In the genomic region with DNA sequence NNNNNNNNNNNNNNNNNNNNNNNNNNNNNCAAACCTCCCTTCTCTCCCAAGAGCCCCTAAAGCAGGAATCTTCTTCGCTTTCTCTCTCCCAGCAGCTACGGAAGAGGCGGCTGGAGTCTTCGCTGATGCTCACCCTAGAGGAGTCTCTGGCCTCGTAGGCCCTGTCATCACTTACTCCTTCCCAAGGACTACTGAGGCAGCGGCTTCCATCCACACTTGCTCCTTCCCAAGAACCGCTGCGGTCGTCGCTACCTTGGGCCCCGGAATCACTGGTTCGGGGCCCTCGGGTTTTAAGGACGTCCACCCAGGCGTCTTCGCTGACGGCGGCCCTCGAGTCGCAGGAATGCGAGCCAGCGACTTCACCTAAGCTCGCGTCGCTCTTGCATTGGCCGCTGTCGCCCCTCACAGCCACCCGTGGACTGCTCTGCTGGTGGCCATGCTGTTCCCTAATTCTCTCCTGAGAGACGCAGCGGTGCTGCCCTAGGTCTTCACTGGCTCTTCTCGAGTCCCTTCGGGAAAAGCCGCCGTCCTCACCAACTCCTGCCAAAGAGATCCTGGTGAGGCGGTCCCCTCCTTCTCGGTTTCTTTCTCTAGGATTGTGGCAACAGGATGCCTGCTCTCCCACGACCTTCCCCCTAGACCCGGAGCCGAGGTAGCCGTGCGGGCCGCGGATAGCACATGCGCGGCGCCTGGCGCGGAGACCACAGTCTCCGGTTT, we compare ENCODE assay signal across 8 mouse cellular contexts. TPM values are rescaled to one million over a fixed set of nuclear protein-coding genes. Genes with fewer than 3 reads are reported as not detected.
DNase-seq lines count a peak whose midpoint lies in the region; ATAC-seq and TF ChIP-seq lines count a peak whose summit lies in the region.

No protein-coding gene starts in this region.

- H3K4me3 ChIP-seq in CH12.LX (replicated peaks in 1 of 3; ENCODE audit: low read depth in 2 of 3, low read length in 2 of 3, poor library complexity in 1 of 3): peak overlapping the region; percentile 68 to 97 (median 76)
- H3K4me3 ChIP-seq in embryonic fibroblast, embryonic 13.5 days (ENCODE audit: insufficient read depth, low read length): peak overlapping the region; percentile 92
- H3K4me3 ChIP-seq in intestine, postnatal 0 days (ENCODE audit: low read depth, low read length): peak overlapping the region; percentile 89
- H3K4me3 ChIP-seq in midbrain, embryonic 11.5 days (ENCODE audit: low read depth, low read length): peak overlapping the region; percentile 71

- H3K27ac ChIP-seq in CH12.LX (ENCODE audit: insufficient read depth, low read depth): no peak overlapping the region
- H3K27ac ChIP-seq in embryonic fibroblast, embryonic 13.5 days (ENCODE audit: insufficient read depth, low read length): no peak overlapping the region
- peak overlapping the region; percentile 35; the same call in 1 of the 2 replicates for H3K27ac ChIP-seq in intestine, postnatal 0 days (ENCODE audit: low read depth, low read length)
- no peak overlapping the region for H3K27ac ChIP-seq in midbrain, embryonic 11.5 days (ENCODE audit: low read depth, low read length)

- under 1% methylated on average over 47 of the region's 49 CpGs for WGBS in intestine, postnatal 0 days
- WGBS in midbrain, embryonic 11.5 days: 2% methylated on average over 48 of the region's 49 CpGs

- H3K9me3 ChIP-seq in CH12.LX (replicated peaks; ENCODE audit: low read length): no peaks in the 10 kb centered on the region
- no peaks in the 10 kb centered on the region for H3K9me3 ChIP-seq in intestine, postnatal 0 days (ENCODE audit: control insufficient read depth)
- H3K9me3 ChIP-seq in midbrain, embryonic 11.5 days (ENCODE audit: control insufficient read depth, low read length): no peaks in the 10 kb centered on the region

- no peak for TF ChIP-seq POLR2A in CH12.LX (IDR thresholded peaks at IDR 0.05; ENCODE audit: low read depth, low read length)
- TF ChIP-seq POLR2A in embryonic fibroblast, embryonic 13.5 days (IDR thresholded peaks at IDR 0.05; ENCODE audit: low read depth, low read length): no peak

- H3K79me2 ChIP-seq in CH12.LX (replicated peaks; ENCODE audit: control insufficient read depth, extremely low read depth, insufficient read depth, poor library complexity, severe bottlenecking): peaks cover 14% of the 10 kb centered on the region

- H3K27me3 ChIP-seq in CH12.LX (replicated peaks): peaks cover 37% of the 10 kb centered on the region
- H3K27me3 ChIP-seq in intestine, postnatal 0 days (replicated peaks; ENCODE audit: control insufficient read depth, insufficient read depth, low read length): no peaks in the 10 kb centered on the region; the same call in 1 of the 2 replicates
- H3K27me3 ChIP-seq in midbrain, embryonic 11.5 days (ENCODE audit: control insufficient read depth, insufficient read depth, low read length): no peaks in the 10 kb centered on the region

- H3K9ac ChIP-seq in CH12.LX (ENCODE audit: insufficient read depth, low read depth): peak overlapping the region; percentile 67
- peak overlapping the region; percentile 59 for H3K9ac ChIP-seq in intestine, postnatal 0 days (ENCODE audit: low read depth, low read length)
- H3K9ac ChIP-seq in midbrain, embryonic 11.5 days (ENCODE audit: low read length): peak overlapping the region; percentile 78

- dilution Hi-C loops in CH12.LX (cut with MboI; ENCODE audit: extremely low pct_ligation_motif_present, extremely low pct_unique_long_range_greater_than_20kb, low sequenced_read_pairs): no loop called here

- in situ Hi-C loops in CH12.LX (cut with MboI; ENCODE audit: low pct_ligation_motif_present, low pct_unique_long_range_greater_than_20kb, low sequenced_read_pairs): loop anchor here (5.0 kb wide), 1 partner anchor 231 kb away; no protein-coding TSS in a partner anchor

- DNase-seq in heart, adult 11 months: peak; percentile 87
- no peak for DNase-seq in heart, postnatal 4 days
- DNase-seq in CH12.LX (ENCODE audit: extremely low read depth): no peak
- peak; percentile 93 for DNase-seq in midbrain, embryonic 11.5 days (ENCODE audit: low spot score, missing footprints)
- no peak for DNase-seq in layer of hippocampus, postnatal 10 days (ENCODE audit: low spot score in 2 of 2)
- no peak for DNase-seq in gastrocnemius, postnatal 36 days

- H3K4me1 ChIP-seq in CH12.LX (ENCODE audit: control insufficient read depth in 1 of 2, insufficient read depth in 2 of 2): peaks cover 5 to 22% of the 10 kb centered on the region in 2 experiments; a peak in 2 of 4 replicates
- no peaks in the 10 kb centered on the region for H3K4me1 ChIP-seq in embryonic fibroblast, embryonic 13.5 days (ENCODE audit: control insufficient read depth, insufficient read depth, low read length)
- H3K4me1 ChIP-seq in intestine, postnatal 0 days (replicated peaks; ENCODE audit: control insufficient read depth, insufficient read depth, low read length): no peaks in the 10 kb centered on the region; the same call in 1 of the 2 replicates
- peaks cover 9% of the 10 kb centered on the region; the same call in 1 of the 2 replicates for H3K4me1 ChIP-seq in midbrain, embryonic 11.5 days (ENCODE audit: control insufficient read depth, insufficient read depth, low read length)

- peaks cover 2 to 25% of the 10 kb centered on the region in 2 experiments for H3K36me3 ChIP-seq in CH12.LX (replicated peaks in 1 of 2; ENCODE audit: control insufficient read depth in 1 of 2, insufficient read depth in 1 of 2, low read length in 1 of 2)
- H3K36me3 ChIP-seq in intestine, postnatal 0 days (ENCODE audit: control insufficient read depth, insufficient read depth): no peaks in the 10 kb centered on the region
- no peaks in the 10 kb centered on the region for H3K36me3 ChIP-seq in midbrain, embryonic 11.5 days (ENCODE audit: control insufficient read depth, insufficient read depth, low read length)

- H3K4me2 ChIP-seq in CH12.LX (ENCODE audit: insufficient read depth, low read depth, poor library complexity, severe bottlenecking): peak overlapping the region; percentile 98
- H3K4me2 ChIP-seq in intestine, postnatal 0 days (replicated peaks; ENCODE audit: low read depth): peak overlapping the region; percentile 98
- peak overlapping the region; percentile 95 for H3K4me2 ChIP-seq in midbrain, embryonic 11.5 days

- TF ChIP-seq RAD21 in CH12.LX (IDR thresholded peaks at IDR 0.05; ENCODE audit: low read depth, low read length): no peak

- no peak for TF ChIP-seq CTCF in CH12.LX (conservative IDR thresholded peaks at IDR 0.05 in 1 of 2, IDR thresholded peaks at IDR 0.05 in 1 of 2; ENCODE audit: low read depth in 2 of 2, low read length in 2 of 2)
- TF ChIP-seq CTCF in embryonic fibroblast, embryonic 13.5 days (IDR thresholded peaks at IDR 0.05; ENCODE audit: borderline replicate concordance, insufficient read depth, low read length): no peak
- no peak for TF ChIP-seq CTCF in intestine, postnatal 0 days (IDR thresholded peaks at IDR 0.05; ENCODE audit: low read depth)

- ATAC-seq in intestine, postnatal 0 days: peak; percentile 67
- ATAC-seq in midbrain, embryonic 11.5 days (ENCODE audit: low FRiP score): peak; percentile 76

- intact Hi-C loops in gastrocnemius, postnatal 36 days (cut with DNase I): no loop called here

- TF ChIP-seq EP300 in CH12.LX (IDR thresholded peaks at IDR 0.05; ENCODE audit: low read length): no peak

TF ChIP-seq in CH12.LX, 34 proteins besides CTCF, POLR2A, EP300 and RAD21 (continues in another document):
- TF ChIP-seq MXI1 (IDR thresholded peaks at IDR 0.05; ENCODE audit: low read depth, low read length) (no peak), TCF12 (IDR thresholded peaks at IDR 0.05; ENCODE audit: low read depth, low read length) (no peak), CHD1 (IDR thresholded peaks at IDR 0.05; ENCODE audit: low read depth, low read length) (no peak), CHD2 (IDR thresholded peaks at IDR 0.05; ENCODE audit: low read length) (no peak), ZC3H11A (IDR thresholded peaks at IDR 0.05; ENCODE audit: low read depth, low read length) (no peak), MYC (IDR thresholded peaks at IDR 0.05; ENCODE audit: low read depth, low read length) (no peak), SMC3 (IDR thresholded peaks at IDR 0.05; ENCODE audit: low read depth, low read length) (no peak), HCFC1 (IDR thresholded peaks at IDR 0.05; ENCODE audit: low read depth, low read length) (no peak), UBTF (IDR thresholded peaks at IDR 0.05; ENCODE audit: low read depth, low read length) (no peak), USF2 (conservative IDR thresholded peaks at IDR 0.05; ENCODE audit: low read depth, low read length) (no peak), KAT2A (IDR thresholded peaks at IDR 0.05; ENCODE audit: insufficient replicate concordance, low read length) (no peak), NRF1 (IDR thresholded peaks at IDR 0.05; ENCODE audit: low read depth, low read length) (no peak), MEF2A (IDR thresholded peaks at IDR 0.05; ENCODE audit: borderline replicate concordance, low read depth, low read length) (no peak), POLR2AphosphoS2 (IDR thresholded peaks at IDR 0.05; ENCODE audit: low read depth, low read length) (no peak), NELFE (IDR thresholded peaks at IDR 0.05; ENCODE audit: low read depth, low read length) (no peak), ZKSCAN1 (IDR thresholded peaks at IDR 0.05; ENCODE audit: borderline replicate concordance, low read depth, low read length) (no peak)

RNA-seq across cellular contexts. Expression of a gene that starts 0.5 kb away (rescaled TPM):
- 1 to 10 TPM; 2.0 to 2.3 TPM for total RNA-seq in heart, postnatal 4 days (2021)
- total RNA-seq in CH12.LX (2012; rRNA removed) (0.38 and 0.68 TPM in 2 replicates), CH12.LX (2014; rRNA removed) (0.22 and 0.26 TPM in 2 replicates)
- polyA plus RNA-seq in CH12.LX (2012; ENCODE audit: insufficient read length, low read depth): 0.14 and 0.26 TPM in 2 replicates
- polyA plus RNA-seq in embryonic fibroblast, embryonic 13.5 days (2011; ENCODE audit: insufficient read length, low read depth, missing spikeins): 7.5 and 8.8 TPM in 2 replicates
- polyA plus RNA-seq in intestine, postnatal 0 days (2015; fragmentation: Nextera tagmentation; extraction: Ambion mirVana): 0.75 and 0.93 TPM in 2 replicates
- 6.4 and 8.1 TPM in 2 replicates for polyA plus RNA-seq in midbrain, embryonic 11.5 days (2014; fragmentation: Nextera tagmentation; extraction: Ambion mirVana)
- total RNA-seq in layer of hippocampus, postnatal 10 days (2021): 10 to 100 TPM; 26.4 to 26.6 TPM
- total RNA-seq in gastrocnemius, postnatal 36 days (2021): under 1 TPM; 0.31 to 0.69 TPM

RNA-seq across cellular contexts. Expression of a gene that starts 33.3 kb away (rescaled TPM):
- total RNA-seq in heart, postnatal 4 days (2021): 10 to 100 TPM; 38.7 to 38.9 TPM
- total RNA-seq in CH12.LX (2012; rRNA removed) (29.2 and 30.5 TPM in 2 replicates), CH12.LX (2014; rRNA removed) (30.0 and 32.7 TPM in 2 replicates)
- 36.1 and 37.2 TPM in 2 replicates for polyA plus RNA-seq in CH12.LX (2012; ENCODE audit: insufficient read length, low read depth)
- 33.3 and 33.7 TPM in 2 replicates for polyA plus RNA-seq in embryonic fibroblast, embryonic 13.5 days (2011; ENCODE audit: insufficient read length, low read depth, missing spikeins)
- polyA plus RNA-seq in intestine, postnatal 0 days (2015; fragmentation: Nextera tagmentation; extraction: Ambion mirVana): 11.7 and 13.2 TPM in 2 replicates
- polyA plus RNA-seq in midbrain, embryonic 11.5 days (2014; fragmentation: Nextera tagmentation; extraction: Ambion mirVana): 19.1 and 21.2 TPM in 2 replicates
- 10 to 100 TPM; 41.8 to 45.5 TPM for total RNA-seq in layer of hippocampus, postnatal 10 days (2021)
- total RNA-seq in gastrocnemius, postnatal 36 days (2021): 10 to 100 TPM; 20.6 to 25.4 TPM

Comparison
In these comparisons a context has a peak if more than half of its experiments do, and no peak if none do; other contexts are left out.
1. DNase-seq: peak in heart, adult 11 months (single experiment) and midbrain, embryonic 11.5 days (single experiment); none in heart, postnatal 4 days (single experiment), CH12.LX (single experiment), layer of hippocampus, postnatal 10 days (0 of 2) and gastrocnemius, postnatal 36 days (0 of 2).
2. RNA of a gene that starts 0.5 kb away (total RNA-seq): 26.4 to 26.6 TPM in layer of hippocampus, postnatal 10 days; 2.0 to 2.3 TPM in heart, postnatal 4 days, 0.31 to 0.69 TPM in gastrocnemius, postnatal 36 days and 0.22 to 0.68 TPM in CH12.LX; every median in the first group is over 4 times any median in the second.
3. Peak in every context shown above with its lines, with median percentiles within 50 percentile points of each other: H3K4me2 ChIP-seq, H3K4me3 ChIP-seq and H3K9ac ChIP-seq.